Mouse (Mus musculus) frontal cortex, postnatal 36 days (tissue): ENCODE measurements around the gene Gtf2h1.

Experiments
- DNase-seq, 2 experiments: peaks; one replicate each; pipeline ENCODE4 v3.0.0; 2022; ENCODE audit warnings: low spot score in 2 of 2

The Gtf2h1 gene

DNA sequence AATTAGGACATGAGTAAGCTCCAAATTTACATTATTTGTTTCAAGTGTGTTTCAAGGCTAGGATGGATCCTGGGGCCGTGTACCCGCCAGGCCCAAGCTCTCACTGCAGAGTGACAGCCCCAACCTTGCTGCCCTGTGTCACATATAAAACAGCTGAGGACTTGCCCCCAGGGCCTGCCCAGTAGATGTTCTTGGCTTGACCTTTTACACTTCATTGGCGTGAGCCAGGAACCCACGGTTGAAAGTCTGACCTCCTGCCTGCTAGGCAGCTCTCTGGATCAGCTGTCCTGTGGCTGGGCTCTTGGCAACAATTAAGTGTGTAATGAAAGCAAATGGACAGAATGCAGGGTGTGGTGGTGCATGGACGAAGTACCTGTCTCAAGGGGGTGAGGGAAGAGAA is 53.4 kb downstream of the Gtf2h1 start:
- DNase-seq: no peak

DNA sequence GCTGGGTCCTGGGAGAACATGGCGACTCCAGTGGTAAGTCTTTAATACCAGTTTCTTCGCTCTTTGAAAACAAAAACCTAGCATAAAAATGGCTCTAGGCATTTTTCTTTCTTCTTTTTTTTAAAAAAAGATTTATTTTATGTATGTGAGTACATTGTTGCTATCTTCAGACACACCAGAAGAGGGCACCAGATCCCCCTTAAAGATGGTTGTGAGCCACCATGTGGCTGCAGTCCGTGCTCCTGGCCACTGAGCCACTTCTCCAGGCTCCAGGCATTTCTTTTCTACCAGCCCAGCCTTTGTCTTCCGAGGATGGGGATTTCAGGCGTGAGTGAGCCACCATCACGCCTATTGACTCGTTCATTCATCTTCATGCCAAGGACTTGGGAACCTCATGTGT is 55.1 kb downstream of the Gtf2h1 start:
- DNase-seq: no peak

DNA sequence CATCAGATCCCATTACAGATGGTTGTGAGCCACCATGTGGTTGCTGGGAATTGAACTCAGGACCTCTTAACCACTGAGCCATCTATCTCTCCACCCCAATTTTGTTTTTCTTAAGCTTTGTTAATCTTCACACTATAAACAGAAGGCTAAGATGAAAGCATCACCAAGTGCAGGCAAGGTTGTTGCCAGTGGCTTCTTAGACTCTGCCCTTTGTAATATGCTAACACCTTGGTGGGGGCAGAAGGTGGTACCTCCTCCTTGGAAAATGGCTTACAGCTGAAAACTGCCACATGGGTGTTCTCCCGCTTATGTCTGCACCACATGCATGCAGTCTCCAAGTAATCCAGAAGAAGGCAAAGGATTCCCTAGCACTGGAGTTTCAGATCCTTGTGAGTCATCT is 56.8 kb downstream of the Gtf2h1 start:
- DNase-seq: no peak

DNA sequence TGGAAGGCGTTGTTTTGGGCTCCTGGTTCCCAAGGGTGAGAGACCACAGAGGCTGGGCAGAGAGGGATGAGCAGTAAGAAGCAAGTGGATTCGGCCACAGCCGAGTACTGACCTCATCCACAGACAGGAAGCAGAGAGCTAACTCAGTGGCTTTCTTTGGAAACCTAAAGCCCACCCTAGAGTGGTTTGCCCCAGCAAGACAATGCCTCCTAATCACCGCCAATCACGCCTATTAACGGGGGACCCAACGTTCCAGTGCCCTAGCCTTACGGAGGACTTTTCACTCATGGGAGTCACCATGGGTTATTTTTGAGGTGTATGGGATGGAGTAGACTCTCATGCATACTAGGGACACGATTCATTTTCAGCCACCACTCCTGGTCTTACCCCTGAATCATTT is 57.5 kb downstream of the Gtf2h1 start:
- DNase-seq: no peak

DNA sequence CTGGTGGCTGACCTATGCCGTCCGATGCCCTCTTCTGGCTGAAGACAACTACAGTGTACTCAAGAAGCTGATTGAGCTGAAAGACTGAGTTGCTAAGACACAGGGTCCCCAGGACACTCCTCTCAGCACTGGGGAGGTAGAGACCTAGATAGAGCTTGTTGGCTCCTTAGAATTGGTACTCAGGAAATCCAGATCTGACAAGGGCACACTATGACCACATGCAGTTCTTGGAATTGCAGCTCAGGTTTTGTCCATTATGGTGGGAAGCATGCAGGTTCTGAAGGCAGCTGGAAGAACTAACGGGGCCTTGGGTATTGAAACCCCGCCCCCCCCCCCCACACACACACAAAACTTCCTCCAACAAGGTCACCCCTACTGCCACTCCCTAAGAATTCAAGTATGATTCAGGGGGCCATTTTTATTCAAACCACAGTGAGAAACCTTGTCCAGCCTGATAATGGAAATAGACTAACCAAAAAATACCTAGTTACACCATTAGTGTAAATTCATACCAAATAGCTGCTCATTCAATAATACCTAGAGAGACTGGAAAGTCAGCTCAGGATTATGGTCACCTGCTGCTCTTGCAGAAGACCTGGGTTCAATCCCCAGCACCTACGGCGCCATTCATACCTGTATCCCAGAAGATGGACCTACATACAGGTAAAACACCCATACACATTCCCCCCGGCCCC is 60.1 kb downstream of the Gtf2h1 start:
- no peak for DNase-seq

DNA sequence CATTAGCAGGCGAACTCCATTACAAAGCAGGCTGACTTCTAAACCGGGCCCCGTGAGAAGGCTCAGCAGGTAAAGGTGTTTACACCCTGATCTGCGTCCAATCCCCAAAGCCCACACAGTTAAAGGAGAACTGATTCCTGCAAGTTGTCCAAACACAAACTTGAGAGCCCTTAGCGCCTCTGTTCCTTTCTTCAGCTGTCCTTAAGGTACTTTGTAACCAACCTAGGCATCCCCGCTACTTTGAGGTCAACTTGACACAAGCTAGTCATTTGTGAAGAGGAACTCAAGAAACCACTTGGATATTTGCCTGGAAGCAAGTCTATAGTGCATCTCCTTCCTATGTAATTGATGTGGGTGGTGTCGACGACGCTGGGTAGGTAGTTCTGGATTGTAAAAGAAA is 61.5 kb downstream of the Gtf2h1 start:
- DNase-seq: no peak

DNA sequence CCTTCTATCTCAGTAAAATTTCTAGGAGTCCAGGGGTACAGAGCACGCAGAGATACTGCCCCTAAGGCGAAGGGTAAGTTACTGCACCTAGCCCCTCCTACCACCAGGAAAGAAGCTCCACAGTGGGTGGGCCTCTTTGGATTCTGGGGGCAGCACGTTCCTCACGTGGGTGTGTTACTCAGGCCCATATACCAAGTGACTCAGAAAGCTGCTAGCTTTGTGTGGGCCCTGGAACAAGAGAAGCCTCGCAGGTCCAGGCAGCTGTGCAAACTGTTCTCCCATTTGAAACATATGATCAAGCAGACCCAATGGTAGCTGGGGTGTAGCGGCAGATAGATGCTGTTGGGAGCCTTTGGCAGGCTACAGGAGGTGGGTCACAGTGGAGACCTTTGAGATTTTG is 63.1 kb downstream of the Gtf2h1 start:
- no peak for DNase-seq

DNA sequence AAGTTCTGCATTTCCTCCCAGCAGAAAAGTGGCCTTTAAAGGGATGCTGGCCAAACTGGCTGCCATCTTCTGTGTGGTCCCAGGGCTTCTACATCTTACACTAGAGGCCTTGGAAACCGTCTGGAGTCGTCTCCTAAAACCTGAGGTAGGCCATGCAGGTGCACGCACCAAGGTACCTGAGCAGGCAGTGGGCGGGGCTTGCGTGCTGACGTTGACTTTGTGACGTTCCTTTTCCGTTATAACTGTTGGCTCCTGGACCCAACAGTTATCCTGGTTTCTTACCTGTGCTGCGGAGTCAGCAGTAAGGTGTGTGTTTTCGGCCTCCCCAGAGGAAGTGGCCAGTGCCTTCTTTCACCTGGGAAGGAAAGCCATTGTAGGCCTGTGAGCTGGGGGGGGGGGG is 65.1 kb downstream of the Gtf2h1 start, which contains the start of gene Ldhc:
Ldhc (plus strand) TSS at position 208 of the 400 bp plus-strand sequence.
- DNase-seq: no peak

DNA sequence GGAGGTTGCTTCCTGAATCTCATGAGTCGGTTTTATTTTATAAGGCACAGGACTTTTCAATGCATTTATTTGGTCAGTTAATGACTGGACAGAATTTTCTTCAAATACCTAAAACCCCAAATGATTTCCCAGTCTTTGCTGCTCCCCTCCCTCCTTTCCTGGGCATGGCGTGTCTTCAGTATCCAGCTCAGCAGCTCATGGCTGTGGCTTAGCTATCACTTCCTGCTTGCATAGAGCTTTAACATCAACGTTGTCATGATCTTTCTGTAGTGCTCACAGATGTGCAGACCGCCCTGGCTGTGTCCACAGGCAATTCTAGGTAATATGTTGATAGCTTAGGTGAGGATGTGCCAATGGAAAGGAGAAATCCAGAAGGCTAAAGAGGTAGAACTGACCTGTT is 76.1 kb downstream of the Gtf2h1 start:
- DNase-seq: no peak
